Mouse (Mus musculus) liver, embryonic 12.5 days (tissue): ENCODE data around the gene Olfr520. TPM values are rescaled to one million over a fixed set of nuclear protein-coding genes. Genes with fewer than 3 reads are reported as not detected.
"Not testable (repeated sequence)": the region's sequence is repeated elsewhere in the genome, so short reads cannot be mapped to it uniquely, and the experiment has no call there.

ENCODE experiments used
- ATAC-seq: fragments of 200-750 bp; cut with Nextera tagmentation; 2 replicates; pipeline ENCODE4 v1.8.0; 2017; ENCODE audit warnings: moderate number of reproducible peaks, mild to moderate bottlenecking, moderate library complexity
- H3K27ac ChIP-seq: fragments of 300-500 bp; sonication (generic); 2 replicates; pipeline ENCODE4 v1.5.1; 2016; ENCODE audit warnings: mild to moderate bottlenecking
- H3K27me3 ChIP-seq: fragments of 300-500 bp; sonication (generic); replicated peaks from 2 replicates; pipeline ENCODE4 v1.6.1; 2016; ENCODE audit warnings: mild to moderate bottlenecking, moderate library complexity
- H3K36me3 ChIP-seq: fragments of 300-500 bp; sonication (generic); 2 replicates; pipeline ENCODE4 v1.6.1; 2016; ENCODE audit warnings: mild to moderate bottlenecking, moderate library complexity
- H3K4me1 ChIP-seq: fragments of 300-500 bp; sonication (generic); 2 replicates; pipeline ENCODE4 v1.6.1; 2016
- H3K4me2 ChIP-seq: fragments of 300-500 bp; sonication (generic); 2 replicates; pipeline ENCODE4 v1.6.1; 2016; ENCODE audit warnings: mild to moderate bottlenecking, moderate library complexity
- H3K4me3 ChIP-seq: fragments of 300-500 bp; sonication (generic); 2 replicates; pipeline ENCODE4 v1.5.1; 2016; ENCODE audit warnings: mild to moderate bottlenecking, moderate library complexity
- H3K9ac ChIP-seq: fragments of 300-500 bp; sonication (generic); 2 replicates; pipeline ENCODE4 v1.6.1; 2016; ENCODE audit warnings: mild to moderate bottlenecking, moderate library complexity
- H3K9me3 ChIP-seq: fragments of 300-500 bp; sonication (generic); replicated peaks from 2 replicates; pipeline ENCODE4 v1.6.1; 2016; ENCODE audit warnings: mild to moderate bottlenecking, moderate library complexity
- WGBS: fragments of 180-500 bp; shearing (Covaris S2); methylation state at CpG from one replicate; pipeline ENCODE4 v1.1.7; 2016; ENCODE audit not compliant: insufficient replicate concordance; 5-methylcytosine and 5-hydroxymethylcytosine counted together
- polyA plus RNA-seq: library from polyadenylated mRNA; unstranded; fragments of >200 nt; fragmentation: Nextera tagmentation; extraction: Ambion mirVana; gene quantifications from 2 replicates; pipeline ENCODE4 v1.2.1, GENCODE M21; 2016

Gene Olfr520
- polyA plus RNA-seq, result not detected in 2 replicates

DNA sequence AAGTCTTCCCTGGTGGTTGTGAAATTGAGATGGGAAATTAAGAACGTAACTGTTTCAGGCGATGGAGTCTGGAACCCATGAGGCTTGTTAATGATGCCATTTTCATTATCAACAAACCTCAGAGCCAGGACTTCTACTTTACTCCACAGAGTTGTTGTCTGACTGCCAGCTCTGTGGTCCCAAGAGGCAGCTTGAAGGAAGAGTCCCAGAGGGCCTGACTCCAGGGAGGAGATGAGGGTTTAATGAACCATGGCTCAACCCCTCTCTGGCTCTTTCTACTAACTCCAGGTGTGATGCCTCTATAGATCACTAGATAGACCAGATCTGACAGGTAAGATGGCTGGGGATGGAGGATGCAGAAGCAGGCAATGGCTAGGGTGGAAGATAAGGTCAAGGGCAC, at the start of gene Olfr520:
Olfr520 (plus strand) TSS at position 301 of the 400 bp plus-strand sequence.
- H3K4me2 ChIP-seq, result no peak within 1 kb of the TSS
- WGBS, result 65% methylated on average over 2 of the region's 2 CpGs
- ATAC-seq, result no peak
- no peaks in the 10 kb centered on the region for H3K36me3 ChIP-seq
- no peak within 1 kb of the TSS for H3K27ac ChIP-seq
- peaks cover 10% of the 10 kb centered on the region for H3K4me1 ChIP-seq
- H3K9me3 ChIP-seq, result 0 out of 2 replicates have a peak, but pooled peaks cover 4% of the 10 kb centered on the region
- H3K4me3 ChIP-seq, result no peak within 1 kb of the TSS
- no peaks in the 10 kb centered on the region for H3K27me3 ChIP-seq
- no peak within 1 kb of the TSS for H3K9ac ChIP-seq

DNA sequence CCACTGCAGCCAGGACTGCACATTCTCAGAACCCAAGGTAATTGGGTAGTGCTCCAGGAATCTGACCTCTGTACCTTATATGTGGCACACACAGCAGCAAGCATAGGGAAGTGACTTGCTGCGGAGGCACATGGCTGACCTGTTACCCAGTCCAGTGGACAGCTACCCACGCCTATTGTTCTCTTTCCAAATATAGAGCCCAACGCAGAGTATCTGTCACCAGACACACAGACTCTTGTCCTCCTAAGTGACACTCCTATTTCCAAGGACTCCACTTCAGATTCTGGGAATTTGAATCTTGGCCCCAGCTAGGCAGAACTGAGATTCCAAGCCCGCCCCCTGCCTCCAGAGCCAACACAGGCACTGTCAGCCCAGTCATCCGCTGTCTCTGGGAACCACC, 49.3 kb upstream of the Olfr520 start:
- Histone ChIP-seq H3K36me3 (no peaks in the 10 kb centered on the region), H3K27me3 (no peaks in the 10 kb centered on the region), H3K4me2 (no peak overlapping the region), H3K9me3 (no peaks in the 10 kb centered on the region), H3K4me3 (no peak overlapping the region), H3K27ac (no peak overlapping the region), H3K9ac (no peak overlapping the region), H3K4me1 (no peaks in the 10 kb centered on the region)
- WGBS, result 59% methylated on average over 5 of the region's 5 CpGs
- no peak for ATAC-seq

DNA sequence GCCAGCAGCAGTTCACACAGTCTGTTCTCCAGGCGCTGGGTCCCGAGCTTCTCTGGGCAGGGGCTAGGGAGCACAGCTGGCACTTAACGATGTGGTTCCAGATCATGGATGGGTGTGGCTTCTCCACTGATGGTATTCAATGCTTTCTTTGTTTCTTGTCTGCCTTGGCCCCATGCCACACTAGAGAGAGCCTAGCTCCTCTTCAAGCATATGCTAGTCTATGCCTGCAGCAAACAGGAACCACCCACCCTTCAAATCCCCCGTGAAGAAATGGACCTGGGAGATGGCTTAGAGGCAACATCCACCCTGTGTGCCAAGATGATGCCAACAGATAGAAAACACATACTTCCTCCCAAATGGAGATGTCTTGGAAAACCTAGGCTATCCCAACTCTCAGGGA, 46.0 kb upstream of the Olfr520 start:
- no peaks in the 10 kb centered on the region for H3K4me1 ChIP-seq
- H3K9me3 ChIP-seq, result no peaks in the 10 kb centered on the region
- 56% methylated on average over 4 of the region's 4 CpGs for WGBS
- no peak overlapping the region for H3K4me3 ChIP-seq
- no peaks in the 10 kb centered on the region for H3K36me3 ChIP-seq
- H3K27me3 ChIP-seq, result 0 out of 2 replicates have a peak, but pooled peaks cover 5% of the 10 kb centered on the region
- ATAC-seq, result no peak
- H3K4me2 ChIP-seq, result no peak overlapping the region
- H3K9ac ChIP-seq, result no peak overlapping the region
- H3K27ac ChIP-seq, result no peak overlapping the region

DNA sequence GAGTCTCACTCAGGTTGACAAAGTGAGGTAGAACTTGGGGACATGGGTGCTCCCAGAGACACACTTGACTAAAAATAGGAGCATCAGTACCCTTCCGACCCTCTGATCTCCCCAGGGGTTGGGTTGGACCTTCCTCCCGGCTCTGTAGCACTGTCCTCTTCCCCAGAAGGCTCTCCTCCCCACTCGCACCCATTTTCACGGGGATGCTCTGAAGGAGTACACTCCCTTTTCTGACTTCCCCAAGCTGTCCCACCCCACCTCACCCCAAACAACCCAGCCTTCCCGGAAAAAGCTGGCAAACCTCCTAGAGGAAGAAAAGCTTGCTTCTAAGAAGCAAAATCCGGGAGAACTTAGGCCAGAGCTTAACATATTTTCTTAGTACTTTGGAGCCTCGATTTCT, 39.3 kb upstream of the Olfr520 start:
- 57% methylated on average over 7 of the region's 7 CpGs for WGBS
- ATAC-seq, result no peak
- Histone ChIP-seq H3K27ac (no peak overlapping the region), H3K9me3 (no peaks in the 10 kb centered on the region), H3K36me3 (no peaks in the 10 kb centered on the region), H3K4me3 (no peak overlapping the region), H3K4me1 (no peaks in the 10 kb centered on the region), H3K9ac (no peak overlapping the region), H3K27me3 (0 out of 2 replicates have a peak, but pooled peaks cover 9% of the 10 kb centered on the region), H3K4me2 (no peak overlapping the region)

DNA sequence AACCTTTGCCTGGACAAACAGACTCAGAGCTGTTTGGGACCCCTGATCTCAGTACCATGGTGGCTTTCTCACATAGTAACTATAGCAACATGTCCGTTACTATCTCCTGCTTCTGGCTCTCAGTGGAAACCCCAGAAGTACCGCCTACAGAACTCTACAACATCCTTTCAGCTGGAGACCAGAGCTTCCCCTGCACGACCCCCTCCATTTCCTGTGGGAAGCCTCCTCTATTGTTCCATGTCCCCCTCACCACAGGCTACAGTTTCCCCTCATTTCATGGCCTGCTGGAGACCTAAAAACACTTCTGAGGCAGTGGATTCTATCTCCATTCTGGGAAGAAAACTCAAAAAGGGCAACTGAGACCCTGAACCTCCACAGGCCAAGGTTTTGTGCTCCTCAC, 37.7 kb upstream of the Olfr520 start:
- no peak overlapping the region for H3K27ac ChIP-seq
- 27% methylated on average over 3 of the region's 3 CpGs for WGBS
- ATAC-seq, result no peak
- no peak overlapping the region for H3K9ac ChIP-seq
- H3K4me3 ChIP-seq, result no peak overlapping the region
- no peak overlapping the region for H3K4me2 ChIP-seq
- H3K27me3 ChIP-seq, result peaks cover 9% of the 10 kb centered on the region; the same call in 1 of the 2 replicates
- no peaks in the 10 kb centered on the region for H3K9me3 ChIP-seq
- H3K4me1 ChIP-seq, result no peaks in the 10 kb centered on the region
- H3K36me3 ChIP-seq, result no peaks in the 10 kb centered on the region

DNA sequence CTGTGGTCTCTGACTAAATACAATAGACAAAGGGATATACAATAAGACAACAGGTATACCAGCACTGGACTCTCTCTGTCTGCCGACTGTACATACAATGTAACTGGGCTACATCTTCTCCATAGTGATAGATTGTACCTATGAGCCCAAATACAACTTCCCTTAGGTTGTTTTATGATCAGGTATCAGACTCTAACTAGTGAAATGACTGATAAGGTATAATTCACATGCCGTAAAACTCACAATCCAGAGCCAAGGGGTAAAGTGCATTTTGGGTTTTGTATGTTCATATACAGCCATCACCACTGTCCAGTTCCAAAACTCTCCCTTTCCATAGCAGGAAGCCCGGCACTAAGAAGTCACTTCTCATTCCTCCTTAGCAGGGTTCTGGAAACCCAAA, 36.7 kb upstream of the Olfr520 start:
- Histone ChIP-seq H3K9me3 (no peaks in the 10 kb centered on the region), H3K27me3 (peaks cover 7% of the 10 kb centered on the region; the same call in 1 of the 2 replicates), H3K4me3 (no peak overlapping the region), H3K27ac (no peak overlapping the region), H3K36me3 (no peaks in the 10 kb centered on the region), H3K9ac (no peak overlapping the region), H3K4me1 (no peaks in the 10 kb centered on the region), H3K4me2 (no peak overlapping the region)
- 66% methylated on average over 3 of the region's 3 CpGs for WGBS
- ATAC-seq, result no peak

DNA sequence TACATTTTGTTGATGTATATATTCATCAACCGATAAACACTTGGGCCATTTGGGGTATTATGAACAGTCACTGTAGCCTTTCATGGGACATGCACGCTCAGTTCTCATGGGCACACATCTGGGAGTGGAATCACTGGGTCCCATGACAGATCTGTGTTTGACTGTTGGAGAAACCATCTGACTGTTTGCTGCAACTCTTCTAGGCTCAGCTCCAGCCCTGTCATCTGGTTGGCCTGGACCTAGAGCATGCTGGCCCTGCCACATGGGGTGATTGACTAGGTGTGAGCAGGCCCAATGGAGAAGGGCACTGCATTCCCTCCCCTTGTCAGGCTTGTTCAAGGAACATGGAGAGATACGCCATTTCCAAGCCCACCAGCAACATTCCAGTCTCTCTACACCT, 36.1 kb upstream of the Olfr520 start:
- WGBS, result 66% methylated on average over 3 of the region's 3 CpGs
- Histone ChIP-seq H3K4me3 (no peak overlapping the region), H3K4me2 (no peak overlapping the region), H3K9me3 (no peaks in the 10 kb centered on the region), H3K27ac (no peak overlapping the region), H3K27me3 (peaks cover 4% of the 10 kb centered on the region; the same call in 1 of the 2 replicates), H3K9ac (no peak overlapping the region), H3K4me1 (no peaks in the 10 kb centered on the region), H3K36me3 (no peaks in the 10 kb centered on the region)
- ATAC-seq, result no peak

DNA sequence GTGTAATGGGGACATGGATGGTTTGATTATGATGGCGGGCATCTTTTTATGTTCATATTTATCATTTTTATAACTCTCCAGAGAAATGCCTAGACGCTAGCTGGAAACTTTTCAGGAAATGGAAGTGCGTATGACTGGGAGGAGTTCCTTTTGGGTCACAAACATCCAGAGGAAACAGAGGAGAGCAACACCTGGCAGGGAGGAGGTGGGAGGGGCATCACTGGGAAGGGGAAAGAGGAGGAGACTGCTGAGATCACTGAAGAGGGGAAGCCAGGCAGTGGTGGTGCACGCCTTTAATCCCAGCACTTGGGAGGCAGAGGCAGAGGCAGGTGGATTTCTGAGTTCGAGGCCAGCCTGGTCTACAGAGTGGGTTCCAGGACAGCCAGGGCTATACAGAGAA, 35.6 kb upstream of the Olfr520 start:
- H3K4me2 ChIP-seq, H3K9ac ChIP-seq, H3K4me3 ChIP-seq, H3K36me3 ChIP-seq, ATAC-seq, H3K27ac ChIP-seq, H3K27me3 ChIP-seq, H3K9me3 ChIP-seq, H3K4me1 ChIP-seq: not testable (repeated sequence)
- WGBS, result 74% methylated on average over 5 of the region's 5 CpGs

DNA sequence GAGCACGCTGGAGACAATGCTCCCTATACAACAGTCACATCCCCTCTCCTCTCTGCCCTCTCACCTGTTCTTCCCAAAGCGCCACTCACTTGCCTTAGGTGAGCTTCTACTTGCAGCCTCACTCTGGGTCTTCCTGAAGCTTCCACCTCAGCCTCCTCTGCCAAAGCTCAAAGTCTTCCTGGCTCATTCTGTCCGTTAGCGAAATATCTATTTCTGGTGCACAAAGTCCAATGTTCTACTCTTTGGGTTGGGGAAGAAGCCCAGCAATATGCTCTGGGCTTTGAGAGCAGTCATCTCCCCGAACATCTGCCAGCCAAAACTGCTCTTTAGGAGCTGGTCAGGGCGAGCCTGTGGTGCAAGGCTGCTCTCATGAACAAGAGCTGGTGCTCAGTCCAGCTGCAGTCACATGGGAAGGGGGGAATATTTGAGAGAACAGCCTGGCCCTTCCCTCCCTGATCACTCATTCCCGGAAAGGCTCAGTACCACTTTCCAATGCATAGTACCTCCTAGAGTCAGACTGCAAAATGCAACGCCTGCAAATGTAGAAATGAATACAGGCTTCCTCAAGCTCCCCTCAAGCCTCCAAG, 34.5 kb upstream of the Olfr520 start:
- H3K4me2 ChIP-seq, result no peak overlapping the region
- H3K4me3 ChIP-seq, result no peak overlapping the region
- H3K36me3 ChIP-seq, result no peaks in the 10 kb centered on the region
- 61% methylated on average over 8 of the region's 8 CpGs for WGBS
- no peak overlapping the region for H3K9ac ChIP-seq
- H3K4me1 ChIP-seq, result no peaks in the 10 kb centered on the region
- peaks cover 5% of the 10 kb centered on the region; the same call in 1 of the 2 replicates for H3K27me3 ChIP-seq
- H3K9me3 ChIP-seq, result no peaks in the 10 kb centered on the region
- no peak overlapping the region for H3K27ac ChIP-seq
- no peak for ATAC-seq

DNA sequence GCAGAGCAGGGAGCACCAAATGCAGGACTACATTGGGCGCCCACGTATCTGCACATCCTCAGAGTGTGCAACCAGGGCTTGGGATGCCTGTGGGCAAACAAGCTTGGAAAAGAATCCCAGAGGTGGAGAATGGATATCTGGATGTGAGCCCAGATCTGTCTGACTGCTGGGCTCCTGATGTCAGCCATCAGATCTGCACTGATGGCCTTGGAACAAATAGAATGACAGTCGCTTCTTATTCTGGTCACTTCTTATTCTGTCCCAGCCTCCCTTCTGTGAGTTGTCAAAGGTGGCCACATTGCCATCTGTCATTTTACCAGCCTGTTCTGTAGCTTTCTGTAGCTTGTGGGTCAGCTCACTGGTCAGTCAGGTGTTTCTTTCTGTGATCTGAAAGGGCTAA, 31.5 kb upstream of the Olfr520 start:
- Histone ChIP-seq H3K9me3 (no peaks in the 10 kb centered on the region), H3K27ac (no peak overlapping the region)
- 85% methylated on average over 3 of the region's 3 CpGs for WGBS

DNA sequence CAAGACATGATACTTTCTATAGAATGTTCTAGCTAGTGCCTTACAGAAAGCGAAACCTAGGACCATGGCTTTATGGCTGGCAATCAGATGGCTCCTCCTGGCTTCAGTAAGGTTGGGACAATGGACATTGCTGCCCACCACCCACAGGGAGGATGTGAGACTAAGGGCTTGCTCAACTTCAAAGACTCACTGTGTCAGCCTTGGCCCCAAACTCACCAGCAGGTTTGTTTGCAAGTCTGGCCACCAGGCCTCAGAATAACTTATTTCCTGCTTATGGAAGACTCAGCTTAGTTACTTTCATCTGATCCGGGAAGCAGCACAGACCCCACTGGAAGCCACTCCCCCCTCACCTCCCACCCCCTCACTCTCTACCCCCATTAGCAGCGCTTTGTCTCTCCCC, 31.0 kb upstream of the Olfr520 start:
- Histone ChIP-seq H3K36me3 (no peaks in the 10 kb centered on the region), H3K27ac (no peak overlapping the region), H3K9me3 (no peaks in the 10 kb centered on the region), H3K9ac (no peak overlapping the region), H3K4me1 (no peaks in the 10 kb centered on the region), H3K27me3 (peaks cover 5% of the 10 kb centered on the region; the same call in 1 of the 2 replicates), H3K4me2 (no peak overlapping the region), H3K4me3 (no peak overlapping the region)
- WGBS, result 49% methylated on average over 3 of the region's 3 CpGs
- no peak for ATAC-seq

More for the DNA sequence above, 31.5 kb upstream of the Olfr520 start:
- no peak for ATAC-seq
- H3K36me3 ChIP-seq, result no peaks in the 10 kb centered on the region
- H3K4me3 ChIP-seq, result no peak overlapping the region
- H3K27me3 ChIP-seq, result peaks cover 5% of the 10 kb centered on the region; the same call in 1 of the 2 replicates
- no peaks in the 10 kb centered on the region for H3K4me1 ChIP-seq
- H3K4me2 ChIP-seq, result no peak overlapping the region
- no peak overlapping the region for H3K9ac ChIP-seq

DNA sequence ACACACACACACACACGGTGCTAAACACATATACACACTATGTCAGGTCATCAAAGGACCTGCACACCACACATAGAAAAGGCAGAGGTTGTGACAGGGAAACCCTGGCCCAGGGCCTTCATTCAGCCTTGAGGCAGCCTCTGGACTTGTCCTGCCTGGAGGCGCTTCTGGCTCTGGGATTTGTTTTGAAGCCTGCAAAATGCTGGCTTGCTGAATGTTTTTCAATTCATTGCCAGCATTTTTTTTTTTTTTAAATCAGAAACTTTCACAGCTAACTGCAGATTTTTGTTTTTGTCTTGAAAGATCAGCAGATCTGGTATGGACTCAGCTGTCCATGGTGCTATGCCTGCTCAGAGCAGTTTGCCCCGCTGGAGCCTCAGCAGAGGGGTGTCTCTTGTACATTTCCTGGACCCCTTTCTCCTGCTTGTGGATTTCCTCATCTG, 30.3 kb upstream of the Olfr520 start:
- ATAC-seq, result no peak
- Histone ChIP-seq H3K9me3 (no peaks in the 10 kb centered on the region), H3K27me3 (peaks cover 5% of the 10 kb centered on the region; the same call in 1 of the 2 replicates), H3K4me2 (no peak overlapping the region), H3K9ac (no peak overlapping the region), H3K36me3 (no peaks in the 10 kb centered on the region), H3K27ac (no peak overlapping the region), H3K4me1 (no peaks in the 10 kb centered on the region), H3K4me3 (no peak overlapping the region)
- WGBS, result 63% methylated on average over 3 of the region's 3 CpGs

DNA sequence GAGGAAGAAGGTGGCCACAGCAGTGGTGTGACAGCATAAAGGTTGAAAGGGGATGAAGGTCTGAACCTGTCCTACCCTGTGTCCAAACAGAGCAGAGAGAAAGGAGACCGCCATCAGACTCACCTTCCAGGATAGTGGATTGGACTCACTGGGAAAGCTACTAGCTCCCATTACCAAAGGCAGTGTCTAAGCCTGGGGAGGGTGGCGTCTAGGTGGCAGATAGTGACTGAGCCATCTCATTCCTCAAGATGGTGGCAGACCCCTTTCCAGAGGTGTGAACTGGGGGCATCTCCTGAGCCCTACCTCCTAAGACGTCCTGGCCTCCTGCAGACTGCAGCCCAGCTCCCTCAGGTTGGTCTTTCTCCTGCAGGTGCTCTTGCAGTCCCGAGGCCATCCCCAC, 29.4 kb upstream of the Olfr520 start:
- no peak overlapping the region for H3K4me2 ChIP-seq
- no peaks in the 10 kb centered on the region for H3K4me1 ChIP-seq
- H3K27me3 ChIP-seq, result peaks cover 5% of the 10 kb centered on the region; the same call in 1 of the 2 replicates
- H3K36me3 ChIP-seq, result no peaks in the 10 kb centered on the region
- H3K9me3 ChIP-seq, result no peaks in the 10 kb centered on the region
- H3K27ac ChIP-seq, result no peak overlapping the region
- ATAC-seq, result no peak
- no peak overlapping the region for H3K9ac ChIP-seq
- H3K4me3 ChIP-seq, result no peak overlapping the region
- 44% methylated on average over 4 of the region's 4 CpGs for WGBS
